Mouse (Mus musculus) forebrain, embryonic 15.5 days (tissue): Measurements from ENCODE around the gene Grhl1. TPM values are rescaled to one million over a fixed set of nuclear protein-coding genes. Genes with fewer than 3 reads are reported as not detected.
"Not testable (repeated sequence)": the region's sequence is repeated elsewhere in the genome, so short reads cannot be mapped to it uniquely, and the experiment has no call there.

Experiments
- ATAC-seq: fragments of 200-750 bp; cut with Nextera tagmentation; replicated peaks from 2 replicates; pipeline ENCODE4 v1.8.0; 2017; ENCODE audit warnings: mild to moderate bottlenecking, moderate TSS enrichment, moderate library complexity
- H3K27ac ChIP-seq: fragments of 300-500 bp; sonication (generic); replicated peaks from 2 replicates; pipeline ENCODE4 v1.5.1; 2015; ENCODE audit warnings: mild to moderate bottlenecking, inconsistent platforms
- H3K27me3 ChIP-seq: fragments of 300-500 bp; sonication (generic); 2 replicates; pipeline ENCODE4 v1.6.1; 2015; ENCODE audit warnings: inconsistent platforms
- H3K36me3 ChIP-seq: fragments of 300-500 bp; sonication (generic); 2 replicates; pipeline ENCODE4 v1.6.1; 2015; ENCODE audit warnings: mild to moderate bottlenecking, inconsistent platforms
- H3K4me1 ChIP-seq: fragments of 300-500 bp; sonication (generic); 2 replicates; pipeline ENCODE4 v1.6.1; 2015; ENCODE audit warnings: inconsistent platforms
- H3K4me2 ChIP-seq: fragments of 300-500 bp; sonication (generic); replicated peaks from 2 replicates; pipeline ENCODE4 v1.6.1; 2015; ENCODE audit warnings: mild to moderate bottlenecking, inconsistent platforms
- H3K4me3 ChIP-seq: fragments of 300-500 bp; sonication (generic); 2 replicates; pipeline ENCODE4 v1.5.1; 2015; ENCODE audit warnings: mild to moderate bottlenecking, inconsistent platforms
- H3K9ac ChIP-seq: fragments of 300-500 bp; sonication (generic); replicated peaks from 2 replicates; pipeline ENCODE4 v1.6.1; 2015; ENCODE audit warnings: mild to moderate bottlenecking, inconsistent platforms
- H3K9me3 ChIP-seq: fragments of 300-500 bp; sonication (generic); 2 replicates; pipeline ENCODE4 v1.6.1; 2016; ENCODE audit warnings: inconsistent platforms
- WGBS: fragments of 180-500 bp; shearing (Covaris S2); methylation state at CpG from one replicate; pipeline ENCODE4 v1.1.7; 2015; ENCODE audit warnings: mixed read lengths; 5-methylcytosine and 5-hydroxymethylcytosine counted together
- polyA plus RNA-seq: library from polyadenylated mRNA; unstranded; fragments of >200 nt; fragmentation: Nextera tagmentation; extraction: Ambion mirVana; gene quantifications from 2 replicates; pipeline ENCODE4 v1.2.1, GENCODE M21; 2015

The Grhl1 gene
- polyA plus RNA-seq, 1 experiment from 2014 or later, result 0.84 TPM

- WGBS, result 75% methylated on average over 3 of the region's 3 CpGs
- Histone ChIP-seq H3K4me1 (no peaks in the 10 kb centered on the region), H3K27ac (no peak overlapping the region), H3K9ac (no peak overlapping the region), H3K9me3 (no peaks in the 10 kb centered on the region), H3K36me3 (no peaks in the 10 kb centered on the region), H3K27me3 (no peaks in the 10 kb centered on the region), H3K4me2 (no peak overlapping the region), H3K4me3 (no peak overlapping the region)
- ATAC-seq, result no peak
These were observed 55.1 kb downstream of the Grhl1 start for GRCm38 (mm10) chr12:24627215-24627614.

GRCm38 (mm10) chr12:24630220-24630619, 58.1 kb downstream of the Grhl1 start:
- 79% methylated on average over 1 of the region's 1 CpGs for WGBS
- Histone ChIP-seq H3K36me3 (no peaks in the 10 kb centered on the region), H3K9me3 (no peaks in the 10 kb centered on the region), H3K4me1 (no peaks in the 10 kb centered on the region), H3K27ac (no peak overlapping the region), H3K27me3 (no peaks in the 10 kb centered on the region), H3K4me2 (no peak overlapping the region), H3K4me3 (no peak overlapping the region), H3K9ac (no peak overlapping the region)
- no peak for ATAC-seq

- WGBS, result 65% methylated on average over 4 of the region's 4 CpGs
- ATAC-seq, result no peak
- no peak overlapping the region for H3K4me2 ChIP-seq
- H3K4me1 ChIP-seq, result no peaks in the 10 kb centered on the region
- no peaks in the 10 kb centered on the region for H3K36me3 ChIP-seq
- no peaks in the 10 kb centered on the region for H3K9me3 ChIP-seq
- H3K4me3 ChIP-seq, result no peak overlapping the region
- H3K27me3 ChIP-seq, result no peaks in the 10 kb centered on the region
- no peak overlapping the region for H3K27ac ChIP-seq
- no peak overlapping the region for H3K9ac ChIP-seq
These were observed 60.3 kb downstream of the Grhl1 start for GRCm38 (mm10) chr12:24632404-24632803.

GRCm38 (mm10) chr12:24633753-24634191, 61.7 kb downstream of the Grhl1 start:
- ATAC-seq, result no peak
- no peaks in the 10 kb centered on the region for H3K27me3 ChIP-seq
- no peak overlapping the region for H3K4me2 ChIP-seq
- no peak overlapping the region for H3K9ac ChIP-seq
- H3K36me3 ChIP-seq, result no peaks in the 10 kb centered on the region
- H3K4me1 ChIP-seq, result no peaks in the 10 kb centered on the region
- WGBS, result 76% methylated on average over 1 of the region's 1 CpGs
- no peak overlapping the region for H3K27ac ChIP-seq
- H3K4me3 ChIP-seq, result no peak overlapping the region
- no peaks in the 10 kb centered on the region for H3K9me3 ChIP-seq

- no peaks in the 10 kb centered on the region for H3K36me3 ChIP-seq
- H3K4me3 ChIP-seq, result no peak overlapping the region
- H3K27ac ChIP-seq, result no peak overlapping the region
- WGBS, result 84% methylated on average over 4 of the region's 4 CpGs
- H3K27me3 ChIP-seq, result no peaks in the 10 kb centered on the region
- H3K9me3 ChIP-seq, result no peaks in the 10 kb centered on the region
- H3K4me2 ChIP-seq, result no peak overlapping the region
- H3K9ac ChIP-seq, result no peak overlapping the region
- H3K4me1 ChIP-seq, result no peaks in the 10 kb centered on the region
- no peak for ATAC-seq
These were observed 62.1 kb downstream of the Grhl1 start for GRCm38 (mm10) chr12:24634212-24634611.

GRCm38 (mm10) chr12:24634648-24635047, 62.6 kb downstream of the Grhl1 start:
- no peak overlapping the region for H3K4me2 ChIP-seq
- no peaks in the 10 kb centered on the region for H3K4me1 ChIP-seq
- ATAC-seq, result no peak
- H3K27me3 ChIP-seq, result no peaks in the 10 kb centered on the region
- no peak overlapping the region for H3K9ac ChIP-seq
- WGBS, result 89% methylated on average over 3 of the region's 3 CpGs
- no peaks in the 10 kb centered on the region for H3K36me3 ChIP-seq
- H3K9me3 ChIP-seq, result no peaks in the 10 kb centered on the region
- no peak overlapping the region for H3K27ac ChIP-seq
- no peak overlapping the region for H3K4me3 ChIP-seq

GRCm38 (mm10) chr12:24638787-24639186, 66.7 kb downstream of the Grhl1 start:
- H3K27me3 ChIP-seq, H3K36me3 ChIP-seq, H3K9me3 ChIP-seq, ATAC-seq, H3K4me3 ChIP-seq, H3K9ac ChIP-seq, H3K4me2 ChIP-seq, H3K27ac ChIP-seq: not testable (repeated sequence)
- H3K4me1 ChIP-seq, result peaks cover 13% of the 10 kb centered on the region
- WGBS, result 97% methylated on average over 10 of the region's 10 CpGs

GRCm38 (mm10) chr12:24642370-24642802, 70.3 kb downstream of the Grhl1 start:
- Histone ChIP-seq H3K27ac (0 out of 2 replicates have a peak overlapping the region, but pooled peaks have one; percentile 11), H3K36me3 (no peaks in the 10 kb centered on the region), H3K27me3 (no peaks in the 10 kb centered on the region), H3K9me3 (no peaks in the 10 kb centered on the region), H3K9ac (no peak overlapping the region), H3K4me1 (peaks cover 13% of the 10 kb centered on the region), H3K4me2 (no peak overlapping the region), H3K4me3 (no peak overlapping the region)
- 36% methylated on average over 4 of the region's 4 CpGs for WGBS
- ATAC-seq, result peak; percentile 90

- no peak overlapping the region for H3K4me3 ChIP-seq
- H3K4me1 ChIP-seq, result peaks cover 13% of the 10 kb centered on the region
- no peak overlapping the region for H3K27ac ChIP-seq
- 49% methylated on average over 1 of the region's 1 CpGs for WGBS
- no peak for ATAC-seq
- no peak overlapping the region for H3K9ac ChIP-seq
- no peak overlapping the region for H3K4me2 ChIP-seq
- H3K36me3 ChIP-seq, result no peaks in the 10 kb centered on the region
- no peaks in the 10 kb centered on the region for H3K27me3 ChIP-seq
- no peaks in the 10 kb centered on the region for H3K9me3 ChIP-seq
These were observed 72.1 kb downstream of the Grhl1 start for GRCm38 (mm10) chr12:24644125-24644571.

GRCm38 (mm10) chr12:24645901-24646300, 73.8 kb downstream of the Grhl1 start:
- Histone ChIP-seq H3K27ac (no peak overlapping the region), H3K9ac (no peak overlapping the region), H3K4me2 (no peak overlapping the region), H3K36me3 (no peaks in the 10 kb centered on the region), H3K27me3 (no peaks in the 10 kb centered on the region), H3K4me1 (peaks cover 20% of the 10 kb centered on the region), H3K9me3 (no peaks in the 10 kb centered on the region), H3K4me3 (no peak overlapping the region)
- no peak for ATAC-seq
- WGBS, result 81% methylated on average over 6 of the region's 6 CpGs

- H3K4me1 ChIP-seq, result peaks cover 21% of the 10 kb centered on the region
- no peak overlapping the region for H3K9ac ChIP-seq
- H3K27me3 ChIP-seq, result no peaks in the 10 kb centered on the region
- H3K4me2 ChIP-seq, result no peak overlapping the region
- H3K27ac ChIP-seq, result no peak overlapping the region
- H3K36me3 ChIP-seq, result no peaks in the 10 kb centered on the region
- no peaks in the 10 kb centered on the region for H3K9me3 ChIP-seq
- ATAC-seq, result no peak
- WGBS, result 66% methylated on average over 1 of the region's 1 CpGs
- H3K4me3 ChIP-seq, result no peak overlapping the region
These were observed 76.0 kb downstream of the Grhl1 start for GRCm38 (mm10) chr12:24648094-24648493.

- Histone ChIP-seq H3K4me3 (peak overlapping the region; percentile 78), H3K4me1 (peaks cover 24% of the 10 kb centered on the region), H3K9ac (peak overlapping the region; percentile 86), H3K9me3 (no peaks in the 10 kb centered on the region), H3K36me3 (peaks cover 15% of the 10 kb centered on the region), H3K27ac (peak overlapping the region; percentile 93), H3K27me3 (no peaks in the 10 kb centered on the region), H3K4me2 (peak overlapping the region; percentile 76)
- WGBS, result 3% methylated on average over 22 of the region's 22 CpGs
- ATAC-seq, result peak; percentile 29
These were observed 78.5 kb downstream of the Grhl1 start for GRCm38 (mm10) chr12:24650415-24651062.

GRCm38 (mm10) chr12:24651063-24651557, 79.0 kb downstream of the Grhl1 start, which contains the start of gene Klf11:
TSS of gene Klf11 (plus strand) at chr12:24651274.
- ATAC-seq, result peak; percentile 91
- under 1% methylated on average over 61 of the region's 68 CpGs for WGBS
- H3K36me3 ChIP-seq, result peaks cover 19% of the 10 kb centered on the region

More at GRCm38 (mm10) chr12:24651063-24651557, 79.0 kb downstream of the Grhl1 start, which contains the start of gene Klf11:
- peak within 1 kb of the TSS; percentile 86 for H3K9ac ChIP-seq
- H3K27me3 ChIP-seq, result no peaks in the 10 kb centered on the region
- H3K4me1 ChIP-seq, result peaks cover 24% of the 10 kb centered on the region
- peak within 1 kb of the TSS; percentile 93 for H3K27ac ChIP-seq
- H3K4me2 ChIP-seq, result peak within 1 kb of the TSS; percentile 76
- H3K9me3 ChIP-seq, result no peaks in the 10 kb centered on the region
- H3K4me3 ChIP-seq, result peak within 1 kb of the TSS; percentile 78
